Mouse (Mus musculus) c-Kit-positive CD71-negative TER-119-negative erythroid progenitor cells, embryonic 14.5 days (primary cell): Measurements from ENCODE around the gene Gm20431.

Source experiments
- DNase-seq: peaks from one replicate; pipeline ENCODE4 v3.0.0-alpha.2; 2013; ENCODE audit warnings: low read depth

Gene Gm20431

DNA sequence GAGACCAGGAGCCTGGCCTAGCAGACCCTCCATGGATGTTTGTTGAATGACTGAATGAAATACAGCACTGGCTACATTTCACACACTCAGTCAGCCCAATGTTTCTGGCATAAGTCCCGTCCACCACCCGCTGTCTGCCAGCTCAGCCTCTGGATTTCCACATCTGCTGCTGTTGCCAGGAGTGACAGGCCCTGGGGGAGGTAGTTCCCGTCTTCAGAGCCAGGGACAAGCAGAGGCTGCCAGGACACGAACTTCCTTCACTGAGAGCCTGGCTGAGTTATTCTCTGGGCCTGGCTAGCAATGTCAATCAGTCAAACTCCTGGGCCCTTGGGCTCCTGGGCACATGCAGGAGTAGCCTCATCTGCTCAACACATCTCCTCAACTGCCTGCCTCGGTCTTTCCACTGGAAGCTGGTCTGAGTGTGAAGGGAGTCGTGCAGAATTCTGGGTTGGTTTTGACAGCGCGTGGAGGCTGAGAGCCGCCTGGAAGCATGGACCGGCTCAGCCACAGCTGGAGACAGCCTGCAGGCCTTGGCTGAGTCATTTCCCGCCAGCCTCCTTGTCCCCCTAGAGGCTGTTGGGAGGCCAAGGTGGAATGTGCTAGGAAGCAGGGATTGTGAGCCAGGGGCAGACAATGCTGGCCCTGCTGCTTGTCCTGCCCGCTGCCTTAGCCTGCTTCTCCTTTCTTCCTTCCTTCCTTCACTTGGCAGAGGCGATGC is 91.2 kb downstream of the Gm20431 start:
- DNase-seq: no peak

DNA sequence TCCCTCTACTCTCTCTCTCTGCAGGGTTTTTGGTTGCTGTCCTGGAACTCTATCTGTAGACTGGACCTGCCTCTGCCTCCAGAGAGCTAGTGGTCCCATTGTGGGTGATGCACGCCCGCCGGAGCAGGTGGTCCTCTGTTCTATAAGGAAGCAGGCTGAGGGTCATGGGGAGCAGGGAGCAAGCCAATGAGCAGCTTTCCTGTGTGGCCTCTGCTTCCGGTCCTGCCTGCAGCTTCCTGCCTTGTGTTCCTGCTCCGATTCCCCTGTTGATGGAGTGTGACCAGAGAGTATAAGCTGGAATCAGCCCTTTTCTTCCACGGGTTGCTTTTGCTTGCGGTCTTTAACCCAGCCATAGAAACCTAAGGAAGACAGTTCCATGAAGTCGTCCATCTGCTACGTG is 93.2 kb downstream of the Gm20431 start:
- no peak for DNase-seq

DNA sequence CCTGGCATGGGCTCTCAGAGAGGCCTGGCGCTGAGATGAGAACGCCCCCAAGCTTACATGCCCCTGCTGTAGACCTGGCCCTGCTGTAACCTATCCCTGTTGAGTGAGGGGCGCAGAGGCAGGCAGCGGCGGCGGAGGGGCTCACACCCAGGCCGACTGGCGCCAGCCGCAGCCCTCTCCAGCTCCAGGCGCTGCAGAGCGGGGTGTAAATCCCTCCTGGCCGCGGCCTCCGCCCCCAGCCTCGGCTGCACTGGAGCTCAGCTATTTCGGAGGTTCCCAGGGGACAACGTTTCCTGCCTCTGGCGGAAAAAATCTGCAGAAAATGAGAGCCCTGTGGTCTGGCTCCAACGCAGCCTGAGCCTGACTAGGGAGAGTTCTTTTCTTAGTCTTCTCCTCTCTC is 95.6 kb downstream of the Gm20431 start:
- DNase-seq: no peak

- no peak for DNase-seq
These were observed 96.0 kb downstream of the Gm20431 start for GRCm38 (mm10) chr2:167565312-167565656.

DNA sequence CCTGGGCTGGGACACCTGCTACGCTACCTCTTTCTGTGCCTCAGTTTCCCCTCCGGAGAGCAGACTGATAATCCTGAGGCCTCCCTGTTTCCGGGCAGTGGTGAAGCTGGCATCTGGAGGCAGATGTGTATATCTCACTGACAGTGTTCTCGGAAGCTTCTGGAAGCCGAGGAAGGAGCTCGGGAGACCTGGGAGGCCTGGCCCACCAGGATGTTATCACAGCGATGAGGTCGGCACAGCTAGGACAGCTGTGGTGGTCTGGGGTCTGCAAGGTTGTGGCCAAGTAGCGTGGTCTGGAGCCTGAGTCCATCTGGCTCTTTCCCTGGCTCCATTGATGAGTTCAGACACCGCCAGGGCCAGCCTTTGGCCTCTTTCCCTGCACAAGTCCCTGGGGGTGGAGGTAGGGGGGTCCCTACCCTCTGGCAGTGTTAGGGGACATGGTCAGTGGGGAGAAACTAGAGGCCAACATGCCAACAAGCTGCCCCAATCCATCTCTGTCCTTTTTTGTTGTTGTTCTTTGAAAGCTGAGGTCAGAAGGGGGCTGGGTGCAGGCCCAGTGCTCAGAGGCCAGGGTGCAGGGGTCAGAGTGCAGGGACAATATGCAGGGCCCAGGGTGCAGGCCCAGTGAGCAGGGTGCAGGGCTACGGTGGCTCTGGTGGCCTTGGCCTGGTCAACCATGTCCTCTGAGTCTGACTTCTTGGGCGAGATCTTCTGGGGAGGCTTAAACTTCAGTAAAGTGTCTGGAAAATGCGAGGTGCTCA is 96.6 kb downstream of the Gm20431 start:
- no peak for DNase-seq

DNA sequence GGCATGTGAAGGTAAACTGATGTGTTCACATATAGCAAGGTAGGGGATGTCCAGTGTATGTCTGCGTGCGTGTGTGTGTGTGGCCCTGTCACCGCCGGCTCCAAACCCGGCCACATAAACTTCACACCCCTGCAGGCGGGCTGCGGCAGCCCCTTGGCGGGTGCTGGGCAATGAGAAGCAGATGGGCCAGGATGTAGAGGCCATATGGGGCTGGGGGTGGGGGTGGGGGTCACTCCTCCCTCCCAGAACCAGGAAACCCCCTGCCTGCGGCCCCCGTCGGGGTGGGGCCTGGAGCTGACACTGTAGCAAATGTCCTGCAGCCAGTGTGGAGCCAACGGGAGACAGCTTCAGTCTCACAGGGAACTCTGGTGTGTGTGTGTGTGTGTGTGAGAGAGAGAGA is 97.6 kb downstream of the Gm20431 start:
- no peak for DNase-seq

GRCm38 (mm10) chr2:167563035-167563434 is 98.3 kb downstream of the Gm20431 start:
- DNase-seq: no peak

DNA sequence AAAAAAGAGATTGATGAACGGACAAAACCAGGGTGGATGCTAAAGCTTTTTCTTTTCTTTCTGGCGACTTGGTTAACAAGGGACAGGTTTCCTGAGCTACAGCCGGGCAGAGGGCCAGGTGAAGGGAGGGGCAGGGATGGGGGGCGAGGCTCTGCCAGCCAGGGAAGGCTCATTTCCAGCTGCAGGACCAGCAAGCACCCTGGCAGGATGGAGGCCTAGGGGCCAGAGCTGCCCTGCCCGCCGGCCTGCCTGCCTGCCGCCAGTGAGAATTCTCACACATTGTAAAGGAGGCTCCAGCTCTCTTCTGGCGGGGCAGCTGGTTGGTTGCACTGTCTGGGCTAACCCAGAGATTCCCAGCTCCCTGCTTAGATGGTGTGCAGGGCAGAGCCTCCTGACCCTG is 99.2 kb downstream of the Gm20431 start:
- no peak for DNase-seq

- no peak for DNase-seq
These were observed 101.9 kb downstream of the Gm20431 start for GRCm38 (mm10) chr2:167559413-167559812.
